Mouse (Mus musculus) G1E (cell line): ENCODE results near the gene Pkp4.

Experiments
- CTCF ChIP-seq: IDR thresholded peaks from 2 replicates; pipeline ENCODE4 v1.5.1; 2012; ENCODE audit warnings: low read depth, low read length, inconsistent platforms, mixed read lengths
- GATA1 ChIP-seq: IDR thresholded peaks from 2 replicates; pipeline ENCODE4 v1.6.1; 2012; ENCODE audit warnings: borderline replicate concordance, low read length, inconsistent platforms, mixed read lengths
- GATA2 ChIP-seq: IDR thresholded peaks from 2 replicates; pipeline ENCODE4 v1.6.1; 2012; ENCODE audit warnings: low read depth, low read length, inconsistent platforms, borderline replicate concordance
- POLR2AphosphoS5 ChIP-seq: IDR thresholded peaks from 2 replicates; pipeline ENCODE4 v1.6.1; 2012; ENCODE audit warnings: low read depth, low read length, inconsistent platforms; ENCODE audit not compliant: insufficient replicate concordance
- TAL1 ChIP-seq: conservative IDR thresholded peaks from 2 replicates; pipeline ENCODE4 v1.6.1; 2012; ENCODE audit warnings: low read depth, low read length, inconsistent platforms, mixed read lengths

- TF ChIP-seq CTCF (no peak), GATA1 (no peak), POLR2AphosphoS5 (no peak), TAL1 (no peak), GATA2 (no peak)
Measured at GRCm38 (mm10) chr2:59253435-59253834, 92.8 kb downstream of the Pkp4 start.
